Mouse (Mus musculus) heart, embryonic 13.5 days (tissue): ENCODE data around the gene Taf7l. TPM values are rescaled to one million over a fixed set of nuclear protein-coding genes. Genes with fewer than 3 reads are reported as not detected.

Experiments used
- ATAC-seq: fragments of 200-750 bp; cut with Nextera tagmentation; 2 replicates; pipeline ENCODE4 v1.8.0; 2017; ENCODE audit warnings: moderate TSS enrichment; ENCODE audit not compliant: insufficient number of reproducible peaks, low FRiP score, low TSS enrichment; ENCODE audit errors: extremely low read depth
- H3K27ac ChIP-seq: fragments of 300-500 bp; sonication (generic); replicated peaks from 2 replicates; pipeline ENCODE4 v1.5.1; 2015; ENCODE audit warnings: moderate library complexity, mild to moderate bottlenecking, inconsistent platforms
- H3K27me3 ChIP-seq: fragments of 300-500 bp; sonication (generic); replicated peaks from 2 replicates; pipeline ENCODE4 v1.6.1; 2015; ENCODE audit warnings: mild to moderate bottlenecking, inconsistent platforms
- H3K36me3 ChIP-seq: fragments of 300-500 bp; sonication (generic); 2 replicates; pipeline ENCODE4 v1.6.1; 2015; ENCODE audit warnings: mild to moderate bottlenecking, inconsistent platforms
- H3K4me1 ChIP-seq: fragments of 300-500 bp; sonication (generic); 2 replicates; pipeline ENCODE4 v1.6.1; 2015; ENCODE audit warnings: inconsistent platforms
- H3K4me2 ChIP-seq: fragments of 300-500 bp; sonication (generic); 2 replicates; pipeline ENCODE4 v1.6.1; 2015; ENCODE audit warnings: inconsistent platforms, mild to moderate bottlenecking, moderate library complexity
- H3K4me3 ChIP-seq: fragments of 300-500 bp; sonication (generic); 2 replicates; pipeline ENCODE4 v1.5.1; 2015; ENCODE audit warnings: moderate library complexity, mild to moderate bottlenecking, inconsistent platforms
- H3K9ac ChIP-seq: fragments of 300-500 bp; sonication (generic); 2 replicates; pipeline ENCODE4 v1.6.1; 2015; ENCODE audit warnings: inconsistent platforms, mild to moderate bottlenecking, moderate library complexity
- H3K9me3 ChIP-seq: fragments of 300-500 bp; sonication (generic); 2 replicates; pipeline ENCODE4 v1.6.1; 2016; ENCODE audit warnings: inconsistent platforms
- WGBS: fragments of 180-500 bp; shearing (Covaris S2); methylation state at CpG from one replicate; pipeline ENCODE4 v1.1.7; 2015; ENCODE audit warnings: mixed read lengths; 5-methylcytosine and 5-hydroxymethylcytosine counted together
- polyA plus RNA-seq: library from polyadenylated mRNA; unstranded; fragments of >200 nt; fragmentation: Nextera tagmentation; extraction: Ambion mirVana; gene quantifications from 2 replicates; pipeline ENCODE4 v1.2.1, GENCODE M21; 2015

Taf7l gene
- polyA plus RNA-seq, 1 experiment from 2014 or later = not detected

DNA sequence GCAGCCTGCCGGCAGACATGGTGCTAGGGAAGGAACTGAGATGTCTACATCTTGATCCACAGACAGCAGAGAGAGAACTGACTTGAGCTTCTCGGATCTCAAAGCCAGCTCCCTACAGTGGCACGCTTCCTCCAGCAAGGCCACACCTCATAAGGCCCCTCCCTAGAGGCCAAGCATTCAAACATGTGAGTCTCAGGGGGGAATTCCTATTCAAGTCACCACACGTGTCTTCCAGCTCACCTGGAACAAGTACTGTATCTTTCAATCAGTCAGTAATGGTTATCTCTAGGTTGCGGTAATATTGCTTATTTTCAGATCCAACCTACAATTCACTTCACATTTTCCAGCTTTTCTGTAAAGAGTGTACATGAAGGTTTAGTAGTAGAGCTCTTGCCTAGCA lies 56.2 kb downstream of the Taf7l start:
- no peaks in the 10 kb centered on the region for H3K9me3 ChIP-seq
- H3K36me3 ChIP-seq = no peaks in the 10 kb centered on the region
- no peak overlapping the region for H3K27ac ChIP-seq
- H3K4me1 ChIP-seq = no peaks in the 10 kb centered on the region
- WGBS = 81% methylated on average over 5 of the region's 5 CpGs
- no peaks in the 10 kb centered on the region for H3K27me3 ChIP-seq
- no peak overlapping the region for H3K4me2 ChIP-seq
- no peak overlapping the region for H3K4me3 ChIP-seq
- no peak for ATAC-seq
- H3K9ac ChIP-seq = no peak overlapping the region

DNA sequence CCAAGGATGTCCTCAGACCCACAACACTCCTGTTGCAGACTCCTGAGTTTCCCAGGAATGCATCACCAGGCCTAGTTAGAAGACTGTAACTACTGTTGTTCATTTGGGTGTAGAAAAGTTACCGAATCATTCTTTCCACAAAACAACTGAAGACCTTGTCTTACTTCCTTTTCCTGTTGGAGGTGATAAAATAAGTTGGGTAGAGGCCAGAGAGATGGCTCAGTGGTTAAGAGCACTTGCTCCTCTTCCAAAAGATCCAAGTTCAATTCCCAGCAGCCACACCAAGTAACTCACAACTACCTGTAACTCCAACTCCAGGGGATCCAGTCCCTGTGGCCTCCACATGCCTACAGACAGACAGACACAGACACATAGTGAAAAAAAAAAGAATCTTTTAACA lies 64.2 kb downstream of the Taf7l start:
- Histone ChIP-seq H3K9me3 (no peaks in the 10 kb centered on the region), H3K4me1 (no peaks in the 10 kb centered on the region), H3K4me2 (no peak overlapping the region), H3K4me3 (no peak overlapping the region), H3K9ac (no peak overlapping the region), H3K27ac (no peak overlapping the region), H3K27me3 (no peaks in the 10 kb centered on the region), H3K36me3 (no peaks in the 10 kb centered on the region)
- WGBS = 61% methylated on average over 1 of the region's 1 CpGs
- ATAC-seq = no peak

Other genes with a start within 250 kb of the Taf7l start
- 34.2 and 36.8 TPM in 2 replicates for gene Trmt2b, start 199.5 kb downstream of the Taf7l start, polyA plus RNA-seq
- 9.6 and 12.0 TPM in 2 replicates for gene Tmem35a, start 181.3 kb downstream of the Taf7l start, polyA plus RNA-seq
- gene Cenpi, start 168.4 kb downstream of the Taf7l start, polyA plus RNA-seq = 25.8 and 29.8 TPM in 2 replicates
- 0.39 TPM in 2 replicates for gene Drp2, start 71.9 kb downstream of the Taf7l start, polyA plus RNA-seq
- gene Timm8a1, start 65.4 kb upstream of the Taf7l start, polyA plus RNA-seq = 69.2 and 78.0 TPM in 2 replicates
- gene Btk, start 107.1 kb upstream of the Taf7l start, polyA plus RNA-seq = 1.4 and 2.2 TPM in 2 replicates
- gene Rpl36a, start 109.2 kb upstream of the Taf7l start, polyA plus RNA-seq = 261 and 287 TPM in 2 replicates
- 3.2 and 3.7 TPM in 2 replicates for gene Gla, start 124.6 kb upstream of the Taf7l start, polyA plus RNA-seq
- 109 and 123 TPM in 2 replicates for gene Hnrnph2, start 124.7 kb upstream of the Taf7l start, polyA plus RNA-seq
- gene Armcx4, start 210.0 kb upstream of the Taf7l start, polyA plus RNA-seq = 4.1 TPM in 2 replicates
- 41.0 and 46.1 TPM in 2 replicates for gene Armcx1, start 241.5 kb upstream of the Taf7l start, polyA plus RNA-seq